Mouse (Mus musculus): Measurements from ENCODE around the gene Clstn2.

- TF ChIP-seq POLR2A (IDR thresholded peaks at IDR 0.05; ENCODE audit: borderline replicate concordance, low read depth, low read length) (no peak), CTCF (IDR thresholded peaks at IDR 0.05; ENCODE audit: low read depth, low read length) (no peak)
Observed at GRCm38 (mm10) chr9:97642396-97642795, 390.6 kb downstream of the Clstn2 start.
